Mouse (Mus musculus) gastrocnemius, postnatal 4 days (tissue): ENCODE measurements around the gene Islr. TPM values are rescaled to one million over a fixed set of nuclear protein-coding genes. Genes with fewer than 3 reads are reported as not detected.

Experiments
- DNase-seq, 2 experiments: peaks; one replicate each; pipeline ENCODE4 v3.0.0; 2021 to 2022; ENCODE audit warnings: low spot score in 2 of 2, mixed read lengths in 2 of 2
- total RNA-seq, 2 experiments: library from RNA; stranded (reverse); gene quantifications; 2 replicates each; pipeline ENCODE4 v1.2.3; 2021

Islr gene
- total RNA-seq, 2 experiments from 2014 or later = 179 to 208 TPM

DNA sequence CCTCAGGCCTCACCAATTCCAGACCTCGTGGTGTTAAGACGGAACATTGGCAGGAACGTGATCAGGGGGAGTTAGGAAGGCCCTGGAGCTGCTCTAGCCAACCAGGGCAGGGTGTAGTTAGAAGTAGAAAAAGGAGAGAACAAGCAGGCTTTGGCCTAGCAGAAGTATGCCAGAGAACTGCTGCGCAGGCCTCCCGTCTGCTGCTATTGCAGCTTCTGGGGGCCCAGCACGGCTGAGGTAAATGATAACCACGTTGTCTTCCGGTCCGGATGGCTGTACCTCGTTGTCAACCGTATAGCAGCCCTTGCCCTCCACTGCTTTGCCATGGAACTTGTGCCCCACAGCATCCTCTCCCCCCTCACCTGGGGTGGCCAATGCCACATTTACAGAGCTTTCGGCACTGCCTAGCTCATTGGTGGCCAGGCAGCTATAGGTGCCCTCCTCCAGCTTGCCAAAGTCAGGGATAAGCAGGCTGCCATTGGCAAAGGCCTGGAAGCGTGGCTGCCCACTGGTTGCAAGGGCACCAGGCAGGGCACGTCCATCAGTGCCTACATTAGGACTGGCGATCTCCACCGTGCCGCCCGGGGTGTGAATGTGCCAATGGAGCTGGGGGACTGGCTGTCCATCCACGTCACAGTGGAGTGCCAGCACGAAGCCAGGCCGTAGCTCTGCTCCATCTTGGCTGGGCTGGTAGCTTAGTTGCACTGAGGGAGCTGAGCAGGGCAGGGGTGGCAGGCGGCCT is 47.1 kb downstream of the Islr start:
- no peak for DNase-seq

DNA sequence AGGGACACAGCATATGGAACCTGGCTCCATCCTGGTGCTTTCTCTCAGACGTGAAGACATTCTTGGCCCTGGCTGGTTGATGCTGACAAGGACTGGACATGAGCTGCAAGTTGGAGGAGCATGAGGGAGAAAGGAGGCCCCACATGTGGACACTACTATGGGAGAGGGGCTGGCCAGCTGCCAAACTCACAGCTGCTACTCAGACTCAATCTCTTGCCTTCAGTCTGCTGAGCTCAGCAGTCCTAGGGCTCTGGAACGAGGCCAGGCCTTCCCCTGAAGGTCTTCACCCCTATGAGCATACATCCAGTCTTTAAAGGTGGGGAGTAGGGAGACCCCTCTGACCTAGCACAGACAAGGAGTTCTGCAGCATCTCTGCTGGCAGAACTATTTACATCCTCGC is 48.7 kb downstream of the Islr start:
- peak; percentile 62 to 84 for DNase-seq

DNA sequence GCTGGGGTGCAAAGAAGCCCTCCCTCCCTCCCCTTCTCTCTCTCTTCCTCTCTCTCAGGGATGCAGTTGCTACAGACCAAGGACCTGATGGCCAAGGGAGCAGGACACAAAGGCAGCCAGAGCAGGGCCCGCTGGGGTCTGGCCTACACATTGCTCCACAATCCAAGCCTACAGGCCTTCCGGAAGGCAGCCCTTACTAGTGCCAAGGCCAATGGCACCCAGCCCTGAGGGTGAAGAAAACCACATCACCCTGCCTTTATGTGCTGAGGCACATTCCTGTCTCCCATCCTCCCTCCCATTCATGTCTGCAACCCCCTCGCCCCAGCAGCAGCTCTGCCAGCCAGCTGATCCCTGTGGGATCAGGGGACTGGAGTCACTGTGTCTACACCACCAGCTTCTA is 51.0 kb downstream of the Islr start:
- DNase-seq = no peak

DNA sequence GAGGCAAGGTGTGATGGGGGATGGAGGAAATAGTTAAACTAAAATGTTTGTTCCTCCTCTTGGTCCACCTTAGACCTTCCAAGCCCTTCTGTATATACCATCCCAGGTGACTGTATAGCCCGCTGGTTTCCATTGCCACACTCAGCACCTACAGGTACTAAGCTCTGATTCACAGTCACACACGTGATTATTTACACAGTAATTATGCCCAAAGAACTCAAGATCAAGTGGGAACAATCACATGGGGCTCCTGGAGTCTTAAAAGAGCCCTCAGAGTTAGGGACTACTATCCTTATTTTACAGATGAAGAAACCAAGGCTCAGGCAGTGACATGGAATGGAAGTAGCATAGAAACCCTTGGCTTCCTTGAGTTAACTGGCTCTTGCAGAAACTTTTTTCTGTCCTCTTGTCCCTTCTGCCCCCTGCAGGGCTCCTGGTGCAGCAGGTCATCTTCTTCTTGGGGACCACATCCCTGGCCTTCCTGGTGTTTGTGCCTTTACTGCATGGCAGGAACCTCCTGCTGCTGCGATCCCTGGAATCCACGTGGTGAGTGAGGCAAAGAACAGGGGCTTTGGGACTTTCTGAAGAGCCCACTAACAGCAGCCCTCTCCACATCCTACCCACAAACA is 53.3 kb downstream of the Islr start:
- DNase-seq = no peak

DNA sequence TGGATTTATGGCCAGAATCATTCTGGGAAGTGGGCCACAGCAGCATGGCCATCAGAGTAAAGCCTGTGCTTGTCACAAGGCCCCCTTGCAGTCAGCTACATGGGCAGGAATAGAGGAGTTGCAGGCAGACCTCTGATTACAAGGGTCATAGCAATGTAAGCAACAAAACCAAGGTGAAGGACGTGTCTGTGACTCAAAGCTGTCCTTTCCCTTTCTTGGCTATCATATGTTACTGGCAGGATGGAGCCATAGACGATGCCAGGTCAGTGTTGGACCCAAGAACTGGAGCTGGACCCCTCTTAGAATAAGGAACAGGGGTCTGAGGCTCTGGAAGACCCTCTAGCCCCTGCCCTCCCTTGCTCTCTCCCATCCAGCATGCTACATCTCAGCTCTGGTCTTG is 55.3 kb downstream of the Islr start:
- DNase-seq = no peak

DNA sequence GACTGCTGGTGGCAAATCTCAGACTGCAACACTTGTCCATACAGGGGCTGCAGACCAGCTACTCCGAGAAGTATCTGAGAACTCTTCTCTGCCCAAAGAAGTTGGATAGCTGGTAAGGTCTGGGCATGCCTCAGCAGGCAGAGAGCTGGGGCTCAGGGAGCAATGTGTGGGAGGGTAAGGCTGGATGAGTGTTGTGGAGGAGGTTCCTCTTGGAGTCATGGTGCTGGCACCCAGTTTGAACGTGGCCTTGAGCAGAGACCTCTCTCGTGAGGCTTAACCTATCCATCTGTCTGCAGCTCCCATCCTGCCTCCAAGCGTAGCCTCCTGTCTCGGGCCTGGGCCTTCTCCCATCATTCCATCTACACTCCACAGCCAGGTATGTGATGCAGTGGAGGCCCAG is 58.7 kb downstream of the Islr start:
- no peak for DNase-seq

DNA sequence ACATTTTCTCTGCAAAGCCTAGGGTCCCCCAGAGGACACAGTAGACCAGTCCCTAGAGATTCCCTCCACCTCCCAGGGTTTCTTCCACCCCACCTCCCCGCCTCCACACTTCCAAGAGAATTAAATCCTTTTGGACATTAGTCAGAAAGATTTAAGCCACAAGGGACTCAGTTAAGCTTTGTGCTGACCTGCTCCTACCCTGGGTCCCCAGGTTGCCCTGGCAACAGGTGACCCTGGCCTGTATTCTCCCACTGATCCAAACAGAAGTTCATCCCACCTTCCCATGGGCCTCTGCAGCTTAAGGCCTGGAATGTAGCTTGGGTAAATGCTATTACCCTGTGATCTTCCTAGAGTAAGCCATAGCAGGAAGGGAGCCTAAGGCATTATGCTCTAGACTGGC is 59.4 kb downstream of the Islr start:
- no peak for DNase-seq

DNA sequence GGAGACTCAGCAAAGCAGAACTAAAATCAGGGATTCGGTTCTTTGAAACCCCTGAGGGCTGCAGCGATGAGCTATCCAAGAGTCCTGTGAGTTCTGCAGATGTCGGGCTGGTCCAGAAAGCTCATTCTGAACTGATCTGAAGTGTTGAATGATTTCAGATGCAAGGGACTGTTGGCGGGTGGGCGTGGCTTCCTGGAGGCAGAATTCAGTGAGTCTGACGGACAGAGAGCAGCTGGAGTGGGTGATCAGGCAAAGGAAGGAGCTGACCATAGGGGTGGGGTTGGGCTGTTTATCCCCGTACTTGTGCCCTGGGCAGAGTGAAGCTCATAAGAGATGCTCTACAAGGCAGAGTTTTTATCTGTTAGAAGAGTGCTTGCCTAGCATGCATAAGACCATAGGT is 60.7 kb downstream of the Islr start:
- DNase-seq = peak in 1 of 2 experiments; percentile 50

DNA sequence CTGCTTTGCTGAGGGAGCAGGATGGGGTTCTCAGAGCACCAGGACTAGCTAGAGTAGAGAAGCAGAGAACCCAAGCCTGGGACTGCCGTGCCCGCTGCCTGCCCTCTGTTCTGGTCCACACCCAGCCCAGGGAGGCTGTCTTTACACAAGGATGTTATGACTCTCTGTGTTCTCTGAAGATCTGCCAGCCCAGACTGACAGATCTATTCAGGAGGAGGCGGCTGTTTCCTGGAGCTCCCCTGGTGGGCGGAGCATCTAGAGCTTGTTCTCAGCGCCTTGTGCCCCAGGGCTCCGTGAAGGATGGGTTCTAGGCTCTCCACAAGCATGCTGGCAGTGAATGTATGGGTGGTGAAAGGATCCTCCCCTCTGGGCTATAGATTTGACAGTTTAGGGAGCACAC is 64.2 kb downstream of the Islr start:
- no peak for DNase-seq

DNA sequence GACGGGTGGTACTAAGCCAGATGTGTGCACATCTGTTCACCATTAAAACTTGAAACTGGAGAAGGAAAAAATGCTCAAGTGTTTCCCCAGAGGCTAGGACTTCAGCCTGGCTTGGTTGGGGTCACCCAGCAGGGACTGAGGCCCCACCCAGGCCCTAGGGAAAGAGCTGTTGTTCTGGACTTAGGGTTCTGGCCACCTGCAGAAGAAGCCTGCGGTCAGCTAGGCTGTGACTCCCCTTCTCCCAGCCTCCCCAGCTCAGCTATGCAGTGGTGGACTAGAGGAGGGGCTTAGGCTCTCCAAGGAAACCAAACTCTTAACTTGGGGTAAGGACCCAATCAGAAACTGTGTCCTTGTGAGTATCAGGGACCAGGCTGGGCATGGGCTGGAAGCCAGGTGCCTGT is 68.2 kb downstream of the Islr start:
- DNase-seq = no peak

DNA sequence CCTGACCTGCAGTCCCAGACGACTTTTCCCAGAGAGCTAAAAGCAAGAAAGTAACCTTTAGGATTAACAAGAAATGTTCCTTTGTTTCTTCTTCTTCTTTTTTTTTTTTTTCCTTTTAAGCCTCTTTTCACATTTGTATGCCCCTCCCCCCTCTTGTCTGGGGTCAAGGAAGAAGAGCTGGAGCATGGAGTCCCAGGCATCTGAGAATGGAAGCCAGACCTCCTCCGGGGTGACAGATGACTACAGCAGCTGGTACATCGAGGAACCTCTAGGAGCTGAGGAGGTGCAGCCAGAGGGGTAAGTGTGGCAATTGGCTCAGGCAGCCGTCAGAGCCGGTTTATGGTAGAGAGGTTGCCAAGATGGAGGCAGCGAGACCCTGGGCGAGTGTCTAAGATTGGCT is 69.2 kb downstream of the Islr start:
- DNase-seq = no peak

DNA sequence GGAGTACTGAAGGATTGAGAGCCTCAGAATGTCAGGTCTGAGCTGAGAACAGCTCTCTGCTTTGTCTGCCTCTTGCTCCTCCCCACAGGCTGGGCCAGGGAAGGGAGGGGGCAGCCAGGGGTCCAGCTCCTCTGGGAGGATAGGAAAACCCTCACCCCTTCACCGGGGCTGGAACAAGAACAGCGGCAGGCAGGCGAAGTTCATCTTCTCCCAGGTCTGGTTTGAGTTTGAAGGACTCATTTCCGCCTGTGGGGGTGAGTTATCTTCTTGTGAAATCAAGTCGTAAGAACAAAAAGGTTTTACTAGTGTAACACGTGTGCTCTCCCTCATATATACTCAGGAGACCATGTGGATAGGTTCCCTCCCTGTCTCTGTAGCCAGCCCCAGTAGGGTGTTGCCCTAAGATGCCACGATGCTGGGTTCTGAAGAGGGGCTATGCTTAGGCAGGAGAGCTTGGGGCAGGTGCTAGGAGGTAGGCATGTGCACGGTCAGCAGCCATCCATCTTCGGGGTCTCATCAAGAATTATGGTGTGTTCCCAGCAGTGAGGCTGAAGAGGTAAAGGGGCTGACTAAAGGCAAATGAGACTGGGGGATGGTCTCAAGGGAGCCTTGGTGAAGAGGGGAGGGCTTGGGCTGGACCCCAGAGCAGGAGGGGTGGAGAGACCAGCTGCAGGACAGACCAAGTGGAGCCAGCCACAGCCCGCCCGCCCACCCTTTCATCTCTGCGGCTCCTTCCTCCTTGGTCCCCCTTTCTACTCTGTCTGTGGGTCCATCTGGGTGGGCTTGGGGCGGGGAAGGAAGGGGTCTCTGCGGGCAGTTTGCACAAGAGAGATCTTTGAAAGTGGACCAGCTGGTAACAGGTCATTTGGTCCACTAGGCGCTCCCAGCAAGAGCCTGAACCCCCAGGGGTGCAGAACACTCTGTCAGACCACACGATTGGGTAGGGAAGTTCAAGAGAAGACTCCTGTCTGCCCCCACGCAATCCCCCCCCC is 69.9 kb downstream of the Islr start:
- DNase-seq = no peak

DNA sequence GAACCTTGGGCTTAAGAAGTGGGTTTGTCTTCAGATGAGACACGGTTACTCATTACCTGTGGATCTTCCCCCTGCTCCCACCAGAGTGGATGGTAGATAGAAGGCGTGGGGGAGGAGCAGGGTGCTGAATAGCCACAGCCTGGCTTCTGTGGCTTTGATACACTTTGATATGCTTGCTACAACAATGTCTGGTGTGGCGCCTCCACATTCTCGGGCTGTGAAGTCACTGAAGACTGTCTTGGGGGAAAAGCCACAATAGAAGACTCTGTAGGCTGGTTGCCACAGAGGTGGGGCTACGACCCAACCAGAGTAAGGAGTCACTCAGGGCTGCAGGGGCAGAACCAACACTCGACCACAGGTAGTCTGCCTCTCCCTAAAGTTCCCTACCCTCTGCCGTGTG is 72.4 kb downstream of the Islr start:
- DNase-seq = no peak

DNA sequence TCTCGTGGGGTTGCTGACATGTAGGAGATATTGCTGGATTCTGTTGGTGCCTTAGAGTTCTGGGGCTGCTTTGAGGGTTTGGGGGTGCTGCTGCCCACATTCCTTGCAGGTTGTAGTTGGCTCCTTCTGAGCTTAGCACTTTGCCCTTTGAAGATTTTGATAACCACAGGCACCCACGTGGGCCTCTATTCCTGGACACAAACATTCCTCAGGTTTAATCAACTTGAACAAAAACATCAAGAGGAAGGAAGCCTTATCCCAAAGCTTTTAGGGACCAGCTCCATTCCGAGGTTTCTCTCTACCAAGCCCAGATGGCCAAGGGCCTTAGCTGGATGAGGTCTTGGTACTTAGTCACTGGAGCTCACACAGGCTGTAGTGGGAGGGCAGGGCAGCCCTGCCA is 73.2 kb downstream of the Islr start:
- DNase-seq = no peak

DNA sequence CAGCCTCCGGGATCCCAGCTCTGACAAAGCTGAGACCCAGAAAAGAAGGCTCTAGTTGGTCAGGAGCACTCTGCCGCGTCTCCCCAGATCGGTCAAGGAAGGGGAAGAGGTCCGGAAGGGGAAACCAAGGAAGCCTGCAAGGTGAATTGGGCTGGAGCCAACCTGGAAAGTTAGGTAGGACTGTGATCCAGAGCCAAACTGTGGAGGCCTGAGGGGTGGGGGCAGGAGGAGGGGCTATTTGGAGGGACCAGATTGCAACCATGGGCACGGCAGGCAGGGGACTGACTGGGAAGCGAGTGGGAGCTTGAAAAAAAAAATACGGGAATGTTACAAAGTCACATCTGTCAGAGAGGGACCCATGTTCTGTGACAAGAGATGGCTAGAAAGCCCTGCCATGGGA is 74.6 kb downstream of the Islr start:
- DNase-seq = no peak

DNA sequence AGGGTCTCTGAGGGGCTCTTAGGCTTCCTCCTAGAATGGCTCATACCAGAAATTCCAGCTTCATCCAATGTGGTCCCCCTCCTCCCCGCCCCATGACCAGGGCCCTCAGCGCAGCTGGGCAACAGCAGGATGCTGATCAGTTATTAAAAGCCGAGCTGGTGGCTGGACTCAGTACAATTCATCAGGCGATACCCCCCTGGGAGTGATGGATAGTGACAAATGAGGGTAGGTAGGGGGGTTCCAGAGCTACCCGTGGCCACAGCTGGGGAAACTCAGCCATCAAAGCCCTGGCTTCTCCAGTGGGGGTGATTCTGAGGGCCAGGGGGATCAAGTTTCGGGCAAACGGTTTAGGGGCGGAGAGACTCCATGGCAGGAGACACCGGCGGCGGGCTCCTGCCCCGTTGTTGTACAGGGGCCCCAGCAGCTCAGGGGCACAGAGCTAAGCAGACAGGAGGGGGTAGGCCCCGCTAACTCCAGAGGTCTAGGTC is 75.1 kb downstream of the Islr start:
- no peak for DNase-seq

DNA sequence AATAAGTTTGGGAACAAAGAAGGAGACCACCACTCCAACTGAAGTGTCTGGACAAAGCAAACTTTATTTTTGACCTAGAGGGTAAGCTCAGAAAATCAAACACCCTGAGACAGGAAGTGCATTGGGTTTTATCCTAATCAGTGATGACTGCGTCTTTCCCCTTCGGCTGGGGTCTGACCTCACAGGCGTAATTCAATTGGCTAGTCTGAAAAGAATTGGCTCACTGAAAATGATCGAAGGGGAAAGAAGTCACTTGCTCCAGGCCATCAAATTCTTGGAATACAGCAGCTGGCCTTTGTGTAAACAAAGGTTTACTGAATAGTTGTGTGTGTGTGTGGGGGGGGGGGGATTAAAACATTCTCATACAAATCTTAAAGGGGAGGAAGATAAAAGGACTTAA is 78.3 kb downstream of the Islr start:
- no peak for DNase-seq

DNA sequence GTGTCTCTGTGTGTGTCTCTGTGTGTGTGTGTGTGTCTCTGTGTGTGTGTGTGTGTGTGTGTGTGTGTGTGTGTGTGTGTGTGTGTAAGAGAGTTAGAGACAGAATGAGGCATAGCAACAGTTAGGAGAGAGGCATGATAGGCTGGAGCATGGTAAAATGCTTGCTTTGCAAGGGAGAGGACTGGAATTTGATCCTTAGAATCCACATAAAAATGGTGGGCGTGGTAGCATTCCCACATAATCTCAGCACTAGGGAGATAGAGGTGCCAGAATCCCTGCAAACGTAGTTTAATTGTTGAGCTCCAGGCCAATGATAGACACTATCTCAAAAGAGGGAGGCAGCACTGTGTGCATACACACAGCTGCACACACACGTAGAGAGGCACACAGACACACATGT is 79.0 kb downstream of the Islr start:
- DNase-seq = no peak

DNA sequence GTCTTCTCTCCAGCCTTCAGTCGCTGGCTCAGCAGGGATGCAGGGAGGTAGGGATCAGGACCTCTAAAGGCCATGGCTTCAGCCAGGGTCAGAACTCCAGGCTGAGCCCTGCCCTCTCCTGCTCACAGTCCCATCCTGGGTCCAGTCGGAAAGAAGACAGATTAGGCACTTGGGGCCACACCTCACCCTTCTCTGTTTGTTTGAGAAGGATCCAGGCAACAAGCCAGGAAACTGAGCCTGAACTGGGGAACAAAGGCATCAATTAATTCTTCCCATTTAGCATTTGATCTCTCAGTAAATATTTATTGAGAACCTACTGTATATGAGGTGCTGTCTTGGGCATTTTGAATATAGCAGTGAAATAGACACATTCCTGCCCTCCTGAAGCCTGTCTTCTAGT is 85.4 kb downstream of the Islr start, which contains the start of gene Ccdc33:
TSS of gene Ccdc33 (minus strand) at position 153 of the 400 bp plus-strand sequence.
- no peak for DNase-seq

DNA sequence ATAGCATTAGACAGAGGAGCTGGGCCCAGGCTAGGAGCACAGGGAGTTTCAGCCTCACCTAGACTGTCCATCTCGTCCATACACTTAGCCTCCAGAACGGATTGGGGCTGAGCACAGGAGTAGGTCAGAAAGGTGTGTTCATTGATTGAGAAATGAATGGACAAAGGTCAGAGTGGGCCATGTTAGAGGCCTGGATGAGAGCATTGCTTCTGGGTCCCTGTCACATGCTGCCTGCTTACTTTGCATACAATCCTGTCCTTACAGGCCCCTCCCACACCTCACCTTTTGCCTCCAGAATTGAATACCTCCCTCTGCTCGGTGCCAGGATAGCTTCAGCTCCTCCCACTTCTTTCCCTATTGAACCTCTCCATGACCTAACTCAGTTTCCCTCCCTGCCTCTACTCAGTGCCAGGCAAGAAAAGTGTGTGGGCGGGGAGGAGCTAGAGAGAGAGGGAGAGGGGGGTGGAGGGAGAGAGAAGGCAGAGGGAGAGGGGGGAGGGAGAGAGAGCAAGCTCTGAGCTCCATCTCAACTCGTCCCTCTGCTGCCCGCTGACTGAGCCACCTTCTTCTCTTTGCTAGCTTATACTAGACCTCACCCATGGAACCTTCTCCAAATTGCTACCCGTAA is 88.0 kb downstream of the Islr start:
- no peak for DNase-seq

DNA sequence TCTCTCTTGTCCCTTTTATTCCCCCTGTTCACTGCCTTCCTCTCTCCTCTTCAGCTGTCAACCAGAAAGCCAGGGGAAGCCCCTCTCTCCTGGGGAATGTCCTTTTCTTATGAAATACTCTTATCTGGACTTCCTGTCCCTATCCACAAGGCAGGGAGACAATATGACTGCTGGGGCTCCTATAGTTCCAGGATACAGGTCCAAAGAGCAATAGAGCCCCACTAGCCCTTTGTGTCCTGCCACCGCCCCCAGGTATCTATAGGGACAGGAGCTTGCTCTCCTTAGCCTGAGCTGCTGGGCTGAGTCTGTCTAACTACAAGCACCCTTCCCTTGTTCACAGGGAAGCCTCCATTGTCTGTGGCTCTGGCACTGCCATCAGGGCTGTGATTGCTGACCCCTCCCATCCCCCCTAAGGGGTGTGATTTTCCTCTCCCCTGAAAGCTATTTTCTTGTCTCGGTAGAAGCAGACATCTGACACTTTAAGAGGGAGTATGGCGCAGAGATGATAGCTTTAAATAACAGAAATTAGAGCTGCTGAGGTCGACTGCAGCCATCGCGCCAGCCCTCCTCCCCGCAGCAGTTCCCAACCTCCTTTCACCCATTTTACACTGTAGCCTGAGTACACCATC is 88.7 kb downstream of the Islr start:
- no peak for DNase-seq
